Mouse (Mus musculus): ENCODE results near the gene Dusp23. TPM values are rescaled to one million over a fixed set of nuclear protein-coding genes. Genes with fewer than 3 reads are reported as not detected.

Dusp23 gene
- total RNA-seq, 1 experiment from 2014 or later, result 7.1 TPM

- DNase-seq, result no peak
Observed at GRCm38 (mm10) chr1:172623599-172623998, 9.2 kb downstream of the Dusp23 start.

- DNase-seq, result peak; percentile 82
Observed at GRCm38 (mm10) chr1:172619235-172619634, 13.5 kb downstream of the Dusp23 start.

GRCm38 (mm10) chr1:172618141-172618540, 14.6 kb downstream of the Dusp23 start:
- no peak for DNase-seq

- no peak for DNase-seq
Observed at GRCm38 (mm10) chr1:172617365-172618076, 15.2 kb downstream of the Dusp23 start.

GRCm38 (mm10) chr1:172616537-172617300, 16.0 kb downstream of the Dusp23 start:
- DNase-seq, result no peak

- no peak for DNase-seq
Observed at GRCm38 (mm10) chr1:172615412-172615811, 17.4 kb downstream of the Dusp23 start.

GRCm38 (mm10) chr1:172614654-172615053, 18.1 kb downstream of the Dusp23 start:
- DNase-seq, result no peak

- DNase-seq, result no peak
Observed at GRCm38 (mm10) chr1:172612745-172613144, 20.0 kb downstream of the Dusp23 start.

- DNase-seq, result no peak
Observed at GRCm38 (mm10) chr1:172611304-172611703, 21.5 kb downstream of the Dusp23 start.

GRCm38 (mm10) chr1:172602326-172602725, 30.4 kb downstream of the Dusp23 start, which contains the start of gene Fcrl6:
Gene Fcrl6 (minus strand): TSS chr1:172602551.
- DNase-seq, result no peak

GRCm38 (mm10) chr1:172594495-172594894, 38.3 kb downstream of the Dusp23 start:
- peak; percentile 34 for DNase-seq

GRCm38 (mm10) chr1:172593956-172594355, 38.8 kb downstream of the Dusp23 start:
- no peak for DNase-seq

- DNase-seq, result no peak
Observed at GRCm38 (mm10) chr1:172593321-172593720, 39.4 kb downstream of the Dusp23 start.

- no peak for DNase-seq
Observed at GRCm38 (mm10) chr1:172590385-172590784, 42.4 kb downstream of the Dusp23 start, which contains the start of gene Slamf8. Gene Slamf8 (minus strand): TSS chr1:172590568.

GRCm38 (mm10) chr1:172585612-172586567, 46.9 kb downstream of the Dusp23 start:
- peak; percentile 18 for DNase-seq

GRCm38 (mm10) chr1:172585026-172585425, 47.7 kb downstream of the Dusp23 start:
- DNase-seq, result no peak

GRCm38 (mm10) chr1:172584271-172584670, 48.5 kb downstream of the Dusp23 start:
- DNase-seq, result no peak

GRCm38 (mm10) chr1:172582436-172582835, 50.3 kb downstream of the Dusp23 start:
- no peak for DNase-seq

Data from adrenal gland, postnatal 25 days (tissue).